Mouse (Mus musculus): ENCODE measurements around the gene Cep85l.
A peak's percentile ranks its signal among the peaks of the same experiment; 100 is the strongest.

The Cep85l gene

DNA sequence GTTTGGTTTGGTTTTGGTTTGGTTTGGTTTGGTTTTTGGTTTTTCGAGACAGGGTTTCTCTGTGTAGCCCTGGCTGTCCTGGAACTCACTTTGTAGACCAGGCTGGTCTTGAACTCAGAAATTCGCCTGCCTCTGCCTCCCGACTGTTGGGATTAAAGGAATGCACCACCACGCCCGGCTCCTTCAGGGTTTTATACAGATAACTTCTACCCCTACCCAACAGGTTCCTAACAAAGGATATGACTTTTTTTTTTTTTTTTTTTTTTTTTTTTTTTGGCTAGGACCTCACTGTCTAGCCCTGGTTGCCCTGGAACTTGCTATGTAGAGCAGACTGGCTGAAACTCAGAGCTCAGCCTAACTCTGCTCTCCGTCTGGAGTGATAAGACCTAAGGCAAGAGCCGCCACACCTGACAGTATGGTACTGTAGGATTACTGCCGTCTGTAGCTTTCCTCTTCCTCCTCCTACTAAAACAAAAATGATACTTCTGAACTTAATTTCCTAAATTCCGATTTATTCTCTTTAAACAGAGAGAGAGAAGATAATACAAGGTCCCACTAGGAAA lies 37.5 kb downstream of the Cep85l start:
- DNase-seq (ENCODE audit: low spot score in 2 of 2) = no peak

DNA sequence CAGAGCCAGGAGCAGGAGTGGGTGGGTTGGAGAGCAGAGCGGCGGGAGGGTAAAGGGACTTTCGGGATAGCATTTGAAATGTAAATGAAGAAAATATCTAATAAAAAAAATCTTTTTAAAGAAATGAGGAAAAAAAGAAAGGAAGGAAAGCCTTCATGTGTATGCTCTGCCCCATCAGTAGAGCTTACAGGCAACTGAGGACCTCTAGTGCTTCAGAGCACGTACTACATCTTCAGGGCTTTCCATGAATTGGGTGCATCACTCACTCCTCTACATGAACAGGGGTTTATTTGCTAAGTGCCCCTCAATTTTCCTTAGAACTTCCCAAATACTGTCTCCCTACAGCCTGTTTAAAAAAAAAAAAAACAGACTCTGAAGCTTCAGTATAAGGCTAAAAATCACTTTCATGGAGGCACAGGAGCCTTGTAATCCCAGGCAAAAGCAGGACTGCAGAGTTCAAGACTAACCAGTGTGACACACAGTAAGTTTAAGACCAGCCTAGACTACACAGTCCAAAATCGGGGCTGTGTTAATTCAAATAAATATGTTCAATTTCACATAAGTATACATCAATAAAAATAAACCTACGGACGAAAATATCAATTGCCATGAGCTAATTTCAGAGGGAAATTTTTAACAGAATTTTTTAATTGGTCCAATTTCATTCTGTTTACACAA lies 38.3 kb downstream of the Cep85l start:
- DNase-seq (ENCODE audit: low spot score in 2 of 2) = peak; percentile 40 to 49

DNA sequence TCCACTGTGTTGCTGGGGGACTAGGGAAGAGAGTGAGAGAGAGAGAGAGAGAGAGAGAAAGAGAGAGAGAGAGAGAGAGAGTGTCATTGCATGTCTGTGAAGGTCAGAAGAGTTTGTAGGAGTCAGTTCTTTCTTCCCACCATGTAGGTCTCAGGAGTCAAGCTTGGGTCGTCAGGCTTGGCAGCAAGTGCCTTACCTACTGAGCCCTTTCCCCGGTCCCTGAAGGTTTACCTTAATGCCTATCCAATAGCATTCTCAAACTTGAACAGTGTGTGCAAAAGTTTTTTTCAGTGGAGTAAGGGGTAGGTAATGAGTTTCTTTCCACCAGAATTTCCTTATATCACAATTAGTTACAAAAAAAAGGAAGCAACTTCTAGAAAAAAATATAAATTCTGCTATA lies 40.7 kb downstream of the Cep85l start:
- DNase-seq (ENCODE audit: low spot score in 2 of 2) = no peak

DNA sequence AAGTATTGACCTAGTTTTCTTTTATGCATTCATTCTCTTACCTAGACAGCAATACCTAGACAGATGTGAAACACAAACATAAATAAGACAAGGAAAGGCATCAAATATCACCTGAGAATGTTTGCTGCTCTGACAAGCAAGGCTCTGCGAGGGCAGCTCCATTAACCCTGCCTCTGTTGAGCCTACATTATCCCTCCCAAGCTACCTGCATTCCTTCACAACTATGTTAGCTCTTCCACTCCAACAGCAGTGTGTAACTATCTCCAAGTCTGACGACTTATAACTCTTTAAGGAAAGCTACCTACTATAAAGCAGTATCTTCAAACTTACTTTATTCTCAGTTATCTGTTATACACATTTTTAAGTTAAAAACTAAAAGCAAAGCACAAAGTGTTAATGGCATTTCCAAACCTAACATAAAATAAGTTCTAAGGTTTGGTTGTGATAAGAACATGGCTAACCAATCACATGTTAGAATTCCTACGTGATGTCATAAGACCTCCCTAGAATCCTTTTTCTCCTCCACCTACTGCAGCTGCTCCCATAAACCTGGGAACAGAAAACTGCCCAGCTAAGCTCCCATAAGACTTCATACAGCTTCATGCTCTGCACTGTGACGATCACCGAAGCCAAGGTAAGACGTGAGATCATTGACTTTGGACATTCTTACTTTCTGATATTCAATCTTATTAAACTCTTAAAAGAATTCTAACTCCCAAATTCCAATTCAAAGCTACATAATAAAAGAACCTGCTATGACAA lies 42.4 kb downstream of the Cep85l start, which contains the start of gene Pln:
Pln (plus strand) TSS at position 506 of the 762 bp plus-strand sequence.
- no peak for DNase-seq (ENCODE audit: low spot score in 2 of 2)

DNA sequence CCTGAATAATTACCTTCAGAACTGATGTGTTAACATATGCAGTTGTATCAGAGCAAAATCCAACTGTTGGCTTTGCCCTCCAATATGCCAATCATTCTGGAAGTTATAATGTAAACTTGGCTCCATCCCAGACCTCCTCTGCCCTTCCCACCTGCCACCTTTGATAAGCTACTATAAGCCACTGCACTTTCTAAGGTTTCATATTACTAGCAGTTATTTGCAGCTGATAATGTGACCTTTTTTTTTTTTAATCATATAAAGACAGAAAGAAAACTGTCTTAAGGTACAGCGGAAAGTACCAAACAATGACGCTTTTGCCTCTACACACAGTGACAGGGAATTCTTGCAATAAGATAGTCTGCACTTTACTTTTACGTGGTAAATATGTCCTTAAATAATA lies 43.8 kb downstream of the Cep85l start:
- no peak for DNase-seq (ENCODE audit: low spot score in 2 of 2)

DNA sequence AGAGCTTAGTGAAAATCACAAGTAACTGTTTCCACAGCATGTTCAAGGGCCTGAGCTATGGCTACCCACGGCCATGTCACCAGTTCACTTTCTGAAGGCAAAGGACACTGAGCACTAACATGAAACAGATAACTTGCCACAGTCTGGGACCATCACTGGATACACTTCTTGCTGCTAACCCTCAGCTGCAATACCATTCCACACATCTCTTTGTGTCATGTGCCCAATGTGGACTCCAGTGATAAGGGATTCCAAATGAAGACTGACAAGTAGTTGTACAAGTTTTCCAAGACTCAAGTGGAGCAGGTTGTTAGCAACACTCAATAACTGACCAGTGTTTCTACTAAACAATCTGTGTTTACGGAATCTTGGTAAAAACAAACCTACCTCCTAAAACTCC lies 44.5 kb downstream of the Cep85l start:
- no peak for DNase-seq (ENCODE audit: low spot score in 2 of 2)

DNA sequence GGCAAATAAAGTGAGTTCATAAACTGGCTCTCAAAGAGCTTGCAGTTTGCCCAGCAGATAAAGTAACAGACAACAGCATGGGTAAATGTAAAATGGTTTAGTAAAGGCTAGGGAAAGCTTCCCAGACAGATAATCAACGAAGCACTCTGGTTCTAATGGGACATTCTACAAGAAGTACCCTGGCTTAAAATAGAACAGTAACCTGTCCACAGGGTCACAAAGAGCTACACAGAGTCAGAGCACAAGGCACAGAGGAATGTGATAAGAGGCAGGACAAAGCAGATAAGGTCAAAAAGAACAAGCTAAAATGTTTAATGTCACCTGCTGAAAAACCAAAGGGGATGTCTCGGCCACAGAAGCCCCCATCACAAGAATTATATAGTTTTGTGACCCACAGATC lies 47.0 kb downstream of the Cep85l start:
- DNase-seq (ENCODE audit: low spot score in 2 of 2) = no peak

DNA sequence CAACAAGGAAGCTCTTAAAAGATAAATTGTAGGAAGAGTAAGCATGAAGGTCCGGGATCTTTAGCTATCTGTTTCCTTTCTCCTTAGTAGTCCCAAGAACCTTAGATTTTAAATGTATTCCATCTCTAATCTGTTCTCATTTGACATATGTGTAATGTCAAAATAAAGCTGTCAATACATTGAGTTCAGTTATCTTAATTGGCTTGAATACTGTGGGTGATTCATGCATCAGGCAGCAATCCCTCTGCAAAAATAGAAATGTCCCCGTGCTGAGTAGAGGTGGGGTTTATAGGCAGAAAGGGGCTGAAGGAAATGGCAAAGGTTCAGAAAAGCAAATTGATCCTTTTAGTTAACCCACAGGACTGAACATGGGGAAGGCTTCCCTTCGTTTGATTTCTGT lies 50.5 kb downstream of the Cep85l start:
- DNase-seq (ENCODE audit: low spot score in 2 of 2) = no peak

DNA sequence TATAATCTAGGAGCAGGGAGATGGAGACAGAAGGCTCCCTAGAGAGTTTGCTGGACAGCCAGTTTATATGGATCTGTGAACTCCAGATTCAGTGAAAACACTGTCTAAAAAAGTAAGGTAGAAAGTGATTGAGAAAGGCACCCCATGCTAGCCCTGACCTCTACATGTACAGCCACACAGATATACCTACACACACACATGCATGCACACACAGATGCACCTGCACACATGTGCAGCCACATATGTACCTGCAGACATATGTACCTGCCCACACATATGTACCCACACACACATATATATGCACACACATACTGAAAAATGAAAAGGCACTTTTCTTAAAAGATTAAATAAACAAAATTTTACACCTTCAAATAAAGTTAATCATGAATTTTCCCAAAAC lies 53.4 kb downstream of the Cep85l start:
- no peak for DNase-seq (ENCODE audit: low spot score in 2 of 2)

DNA sequence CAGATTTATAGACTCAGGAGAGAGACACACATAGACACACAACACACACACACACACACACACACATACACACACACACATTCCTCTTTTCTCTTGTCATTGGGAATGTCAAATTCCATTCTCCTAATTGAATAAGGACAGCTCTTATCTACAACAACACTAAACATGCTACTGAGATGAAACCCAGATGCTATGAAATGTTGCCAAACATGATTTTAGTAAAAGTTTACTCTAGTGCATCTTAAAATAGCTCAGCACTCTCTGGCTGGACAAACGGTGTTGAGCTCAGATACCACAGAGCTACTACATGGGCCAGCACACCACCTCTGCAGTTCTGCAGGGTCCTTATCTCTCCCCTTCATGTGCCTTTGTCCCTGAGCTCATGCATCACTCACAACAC lies 55.1 kb downstream of the Cep85l start:
- no peak for DNase-seq (ENCODE audit: low spot score in 2 of 2)

DNA sequence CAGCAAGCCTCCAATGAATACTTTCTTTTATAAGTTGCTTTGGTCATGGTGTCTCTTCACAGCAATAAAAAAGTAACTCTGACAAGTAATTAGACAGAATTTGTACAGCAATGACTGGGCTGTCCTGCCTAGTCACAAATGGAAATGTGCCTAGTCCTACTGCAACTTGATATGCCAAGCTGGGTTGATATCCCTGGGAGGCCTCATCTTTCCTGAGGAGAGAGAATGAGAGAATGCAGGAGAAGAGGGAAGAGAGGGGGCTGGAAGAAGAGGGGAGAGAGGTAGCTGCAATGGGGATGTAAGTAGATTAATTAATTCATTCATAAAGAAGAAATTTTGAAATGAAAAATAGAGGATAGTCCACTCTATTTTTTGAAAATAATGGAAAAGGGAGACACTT lies 56.4 kb downstream of the Cep85l start:
- DNase-seq (ENCODE audit: low spot score in 2 of 2) = no peak

DNA sequence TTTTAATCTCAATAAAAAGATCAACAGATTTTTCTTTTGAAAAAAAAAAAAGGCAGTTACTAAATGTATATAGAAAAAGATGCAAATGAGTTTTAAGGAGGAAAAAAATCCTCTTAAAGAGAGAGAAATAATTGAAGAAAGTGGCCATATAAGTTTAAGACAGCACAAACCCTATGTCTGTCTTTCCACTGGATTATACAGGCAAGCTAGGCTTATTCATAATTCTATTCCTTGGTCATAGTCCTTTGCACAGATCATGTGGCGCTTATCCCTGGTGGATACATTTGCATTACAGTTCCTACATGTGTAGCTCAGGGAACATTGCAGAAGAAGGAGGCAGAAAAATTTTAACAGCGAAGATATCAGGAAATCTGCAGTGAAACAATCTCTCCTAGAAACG lies 73.1 kb downstream of the Cep85l start:
- no peak for DNase-seq (ENCODE audit: low spot score in 2 of 2)

DNA sequence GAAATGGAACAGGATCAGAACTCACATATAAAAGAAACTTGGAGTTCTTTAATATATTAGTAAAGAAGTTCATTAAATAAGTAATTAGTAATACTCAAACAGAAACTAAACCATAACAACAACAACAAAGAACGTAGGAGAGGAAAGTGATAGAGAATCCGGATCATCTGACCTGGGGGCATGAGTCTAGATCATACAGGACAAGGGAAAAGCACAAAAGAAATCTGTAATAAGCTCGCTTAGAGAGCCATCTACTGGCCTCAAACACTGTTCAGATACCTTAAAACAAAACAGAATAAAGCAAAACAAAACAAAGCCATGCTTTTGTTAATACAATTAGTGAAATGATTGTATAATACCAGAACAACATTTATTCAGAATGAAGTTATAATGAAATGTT lies 73.9 kb downstream of the Cep85l start:
- DNase-seq (ENCODE audit: low spot score in 2 of 2) = no peak

DNA sequence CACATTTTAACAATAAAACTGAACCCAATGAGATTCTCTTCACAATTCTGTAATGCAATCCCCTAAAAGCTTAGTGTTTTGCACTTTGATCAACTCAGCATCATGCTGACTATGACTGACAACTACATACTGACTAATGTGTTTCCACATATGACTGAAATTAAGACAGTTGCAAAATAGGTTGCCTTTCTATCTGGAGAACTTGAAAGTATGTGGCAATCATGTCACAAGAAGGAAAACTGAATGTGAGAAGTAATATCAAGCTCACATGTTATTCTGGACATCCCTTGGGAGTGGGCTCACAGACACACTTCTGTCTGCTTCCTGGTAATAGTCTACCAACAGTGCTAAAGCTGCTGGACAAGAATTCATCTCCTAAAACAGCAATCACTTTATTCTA lies 94.6 kb downstream of the Cep85l start:
- no peak for DNase-seq (ENCODE audit: low spot score in 2 of 2)

DNA sequence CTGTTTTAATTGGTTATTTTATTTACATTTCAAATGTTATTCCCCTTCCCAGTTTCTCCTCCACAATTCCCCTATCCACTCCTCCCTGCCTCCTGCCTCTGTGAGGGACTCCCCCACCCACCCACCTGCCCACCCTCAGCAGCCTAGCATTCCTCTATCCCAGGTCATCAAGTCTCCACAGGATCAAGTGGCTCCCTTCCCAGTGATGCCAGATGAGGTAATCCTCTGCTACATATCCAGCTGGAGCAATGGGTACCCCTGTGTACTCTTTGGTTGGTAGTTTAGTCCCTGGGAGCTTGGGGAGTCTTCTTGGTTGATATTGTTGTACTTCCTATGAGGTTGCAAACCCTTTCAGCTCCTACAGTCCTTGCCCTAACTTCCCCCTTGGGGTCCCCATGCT lies 107.5 kb downstream of the Cep85l start:
- DNase-seq (ENCODE audit: low spot score in 2 of 2) = no peak

DNA sequence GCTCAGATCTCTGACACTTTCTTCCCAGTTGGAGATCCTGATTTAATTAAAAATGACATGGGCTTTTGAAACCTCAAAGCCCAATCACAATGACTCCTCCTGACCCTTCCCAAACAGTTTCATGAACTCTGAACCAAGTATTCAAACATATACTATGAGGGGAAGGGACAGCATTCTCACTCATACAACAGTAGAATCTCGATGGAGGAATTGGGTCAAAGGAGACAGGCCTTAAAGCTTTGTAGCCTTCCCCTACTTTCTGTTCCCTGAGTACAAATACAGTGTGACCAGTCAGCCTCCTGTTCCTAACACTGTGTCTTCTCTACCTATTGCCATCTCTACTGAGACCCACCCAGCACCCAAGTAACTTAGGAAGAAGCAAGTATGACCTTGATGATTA lies 117.7 kb downstream of the Cep85l start:
- no peak for DNase-seq (ENCODE audit: low spot score in 2 of 2)

DNA sequence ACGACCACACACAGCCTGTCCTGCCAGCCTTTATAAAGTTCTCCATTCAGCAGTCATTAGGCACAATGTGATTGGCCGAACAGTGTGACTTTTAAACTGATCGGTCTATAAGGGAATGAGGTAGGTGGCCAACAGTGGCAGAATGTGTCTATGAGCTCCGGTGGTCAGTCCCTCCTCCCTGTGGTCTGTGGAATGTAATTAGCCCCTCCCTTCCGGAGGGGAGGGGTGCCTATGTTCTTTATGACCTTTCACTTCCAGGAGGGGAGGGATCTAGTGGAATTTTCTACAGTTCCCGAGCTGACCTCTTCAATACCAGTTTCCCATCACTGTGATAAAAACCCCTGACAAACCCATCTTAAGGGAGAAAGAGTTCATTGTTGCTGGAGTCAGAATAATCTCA lies 144.4 kb downstream of the Cep85l start:
- no peak for DNase-seq (ENCODE audit: low spot score in 2 of 2)

DNA sequence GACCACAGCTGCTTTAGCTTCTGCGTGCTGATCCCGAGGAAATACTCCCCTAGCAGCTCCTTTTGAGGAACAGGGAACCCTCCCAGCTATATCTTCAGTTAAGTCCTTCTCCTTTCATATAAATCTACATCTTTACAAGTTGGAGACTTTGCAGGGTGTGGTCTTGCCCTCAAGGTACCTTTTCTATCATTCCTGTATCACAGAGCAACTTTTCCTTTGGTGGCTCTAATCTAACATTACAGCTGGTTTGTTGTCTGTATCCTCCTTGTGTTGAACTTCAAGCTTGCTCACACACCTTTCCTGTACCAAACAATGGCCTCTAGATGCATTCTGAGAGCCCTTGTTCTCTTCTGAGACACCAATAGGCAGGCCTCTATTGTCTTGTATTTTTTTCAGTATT lies 145.1 kb downstream of the Cep85l start:
- DNase-seq (ENCODE audit: low spot score in 2 of 2) = no peak

DNA sequence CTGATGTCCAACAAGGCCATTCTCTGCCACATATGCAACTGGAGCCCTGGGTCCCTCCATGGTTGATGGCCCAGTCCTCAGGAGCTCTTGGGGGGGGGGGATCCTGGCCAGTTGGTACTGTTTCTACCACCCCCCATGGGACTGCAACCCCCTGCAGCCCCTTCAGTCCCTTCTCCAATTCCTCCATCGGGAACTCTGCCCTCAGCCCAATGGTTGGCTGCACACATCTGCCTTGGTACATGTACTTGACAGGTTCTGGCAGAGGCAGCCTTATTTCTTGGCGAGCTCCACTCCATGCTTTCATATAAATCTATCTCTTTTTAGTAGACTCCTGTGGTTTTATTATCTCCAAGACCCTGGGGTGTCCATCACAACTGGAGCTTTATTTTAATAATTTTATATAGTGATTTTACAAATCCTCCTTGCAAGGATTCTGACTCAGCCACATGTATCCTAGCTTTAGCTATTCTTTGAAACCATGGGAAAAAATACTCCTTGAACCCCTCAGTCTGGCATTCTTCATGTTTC lies 145.6 kb downstream of the Cep85l start:
- no peak for DNase-seq (ENCODE audit: low spot score in 2 of 2)

DNA sequence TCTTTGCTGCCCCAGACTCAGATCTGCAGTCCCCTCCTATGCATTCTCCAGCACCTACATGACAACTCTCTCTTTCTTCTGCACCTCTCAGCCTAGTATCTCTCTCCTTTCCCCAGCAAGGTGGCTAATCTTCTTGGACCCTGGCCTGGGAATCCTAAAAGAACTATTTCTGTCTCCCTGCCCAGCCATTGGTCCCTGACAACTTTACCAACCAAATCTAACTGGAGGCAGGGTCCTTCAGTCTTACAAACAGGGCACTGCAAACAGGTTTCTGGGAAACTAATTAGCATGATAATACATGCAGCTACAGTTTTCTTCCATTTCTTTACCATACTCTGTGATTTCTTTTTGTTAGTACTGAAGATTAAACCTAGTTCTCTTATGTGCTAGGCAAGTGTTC lies 148.9 kb downstream of the Cep85l start:
- no peak for DNase-seq (ENCODE audit: low spot score in 2 of 2)

DNA sequence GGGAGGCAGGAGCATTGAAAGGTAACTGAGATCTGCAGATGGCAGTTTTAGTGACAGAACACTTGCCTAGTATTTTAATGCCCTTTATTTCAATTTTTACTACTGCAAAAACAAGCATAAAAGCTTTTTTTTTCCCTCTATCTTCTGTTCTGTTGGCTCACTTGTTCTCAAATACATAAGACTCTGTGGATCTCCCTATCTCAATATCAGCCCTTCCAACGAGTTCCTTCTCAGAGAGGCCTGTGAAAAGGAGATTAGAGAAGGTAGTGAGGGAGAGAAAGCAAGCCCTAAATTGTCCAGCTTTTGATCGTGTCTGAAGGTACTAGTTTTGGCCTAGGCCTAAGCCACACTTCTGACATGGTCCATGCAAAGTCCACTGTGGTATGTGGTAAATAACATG lies 150.6 kb downstream of the Cep85l start:
- DNase-seq (ENCODE audit: low spot score in 2 of 2) = no peak

Data from right cerebral cortex, postnatal 10 days (tissue).